Mouse (Mus musculus) thymus, adult 2 months (tissue): ENCODE data around the gene Rbm17.

Experiments
- CTCF ChIP-seq: fragments of 200-500 bp; IDR thresholded peaks from 2 replicates; pipeline ENCODE4 v1.5.1; 2012; ENCODE audit warnings: mild to moderate bottlenecking, control low read depth, low read length, moderate library complexity, borderline replicate concordance; ENCODE audit not compliant: control insufficient read depth, poor library complexity, insufficient read depth; ENCODE audit errors: extremely low read depth
- POLR2A ChIP-seq: fragments of 200-500 bp; IDR thresholded peaks from 2 replicates; pipeline ENCODE4 v1.6.1; 2012; ENCODE audit warnings: mild to moderate bottlenecking, low read length, control low read depth, moderate library complexity; ENCODE audit not compliant: control insufficient read depth, poor library complexity, insufficient read depth; ENCODE audit errors: extremely low read depth

- TF ChIP-seq CTCF (no peak), POLR2A (no peak)
Measured at GRCm38 (mm10) chr2:11573684-11574083, 30.3 kb downstream of the Rbm17 start.
